Mouse (Mus musculus) forebrain, postnatal 0 days (tissue): ENCODE results near the gene Kifc1. TPM values are rescaled to one million over a fixed set of nuclear protein-coding genes. Genes with fewer than 3 reads are reported as not detected.
"Not testable (repeated sequence)": the region's sequence is repeated elsewhere in the genome, so short reads cannot be mapped to it uniquely, and the experiment has no call there.

ENCODE experiments used
- ATAC-seq: fragments of 200-750 bp; cut with Nextera tagmentation; 2 replicates; pipeline ENCODE4 v1.8.0; 2017; ENCODE audit warnings: mild to moderate bottlenecking, moderate library complexity
- DNase-seq: peaks from one replicate; pipeline ENCODE4 v3.0.0-alpha.2; 2015
- H3K27ac ChIP-seq: fragments of 300-500 bp; sonication (generic); 2 replicates; pipeline ENCODE4 v1.5.1; 2014; ENCODE audit warnings: low read depth, mild to moderate bottlenecking, antibody characterized with exemption, low read length, moderate library complexity, mixed read lengths
- H3K27me3 ChIP-seq: fragments of 300-500 bp; sonication (generic); 2 replicates; pipeline ENCODE4 v1.6.1; 2014; ENCODE audit warnings: mild to moderate bottlenecking, low read length, mixed read lengths; ENCODE audit not compliant: insufficient read depth
- H3K36me3 ChIP-seq: fragments of 300-500 bp; sonication (generic); 2 replicates; pipeline ENCODE4 v1.6.1; 2014; ENCODE audit warnings: mild to moderate bottlenecking, moderate library complexity; ENCODE audit not compliant: insufficient read depth
- H3K4me1 ChIP-seq: fragments of 300-500 bp; sonication (generic); 2 replicates; pipeline ENCODE4 v1.6.1; 2014; ENCODE audit warnings: antibody characterized with exemption; ENCODE audit not compliant: insufficient read depth
- H3K4me2 ChIP-seq: fragments of 300-500 bp; sonication (generic); 2 replicates; pipeline ENCODE4 v1.6.1; 2014; ENCODE audit warnings: low read depth, mild to moderate bottlenecking, moderate library complexity
- H3K4me3 ChIP-seq: fragments of 300-500 bp; sonication (generic); 2 replicates; pipeline ENCODE4 v1.5.1; 2014; ENCODE audit warnings: low read depth, low read length, mixed read lengths
- H3K9ac ChIP-seq: fragments of 300-500 bp; sonication (generic); 2 replicates; pipeline ENCODE4 v1.6.1; 2014; ENCODE audit warnings: mild to moderate bottlenecking
- H3K9me3 ChIP-seq: fragments of 300-500 bp; sonication (generic); 2 replicates; pipeline ENCODE4 v1.6.1; 2016; ENCODE audit warnings: low read length
- CTCF ChIP-seq: sonication (generic); IDR thresholded peaks from 2 replicates; pipeline ENCODE4 v1.5.1; 2016; ENCODE audit warnings: antibody characterized with exemption, control low read depth, low read depth
- WGBS: fragments of 180-500 bp; shearing (Covaris S2); extraction: QIAGEN DNeasy Blood & Tissue Kit; methylation state at CpG from one replicate; pipeline ENCODE4 v1.1.7; 2014; 5-methylcytosine and 5-hydroxymethylcytosine counted together
- polyA plus RNA-seq: library from polyadenylated mRNA; unstranded; fragments of >200 nt; fragmentation: Nextera tagmentation; extraction: Ambion mirVana; gene quantifications from 2 replicates; pipeline ENCODE4 v1.2.1, GENCODE M21; 2015
- total RNA-seq: library from RNA; depleted of rRNA; stranded (reverse); fragments of >200 nt; gene quantifications from 2 replicates; pipeline ENCODE4 v1.2.3, GENCODE M21; 2014

Gene Kifc1
- total and polyA plus RNA-seq, 2 experiments from 2014 or later = 1.3 to 4.7 TPM

DNA sequence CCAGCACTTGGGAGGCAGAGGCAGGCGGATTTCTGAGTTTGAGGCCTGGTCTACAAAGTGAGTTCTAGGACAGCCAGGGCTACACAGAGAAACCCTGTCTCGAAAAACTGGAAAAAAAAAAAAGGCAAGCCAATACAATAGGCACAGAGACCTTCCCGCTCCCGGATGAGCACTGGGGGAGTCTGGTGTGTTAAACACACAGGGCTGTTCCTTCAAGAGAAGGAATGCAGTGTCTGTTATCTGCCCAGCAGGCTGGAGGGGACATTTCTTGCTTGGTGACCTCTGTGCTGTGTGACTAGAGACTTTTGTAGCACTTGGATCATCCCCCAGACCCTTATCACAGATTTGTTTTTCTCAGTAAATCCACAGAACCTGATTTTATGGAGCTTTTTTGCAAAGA is 11.2 kb upstream of the Kifc1 start:
- TF ChIP-seq CTCF = no peak
- Histone ChIP-seq H3K4me3 (no peak overlapping the region), H3K4me1 (no peaks in the 10 kb centered on the region), H3K36me3 (no peaks in the 10 kb centered on the region), H3K9ac (no peak overlapping the region), H3K9me3 (no peaks in the 10 kb centered on the region), H3K27ac (no peak overlapping the region), H3K4me2 (no peak overlapping the region), H3K27me3 (no peaks in the 10 kb centered on the region)
- no peak for ATAC-seq
- no peak for DNase-seq
- WGBS = 71% methylated on average over 4 of the region's 4 CpGs

DNA sequence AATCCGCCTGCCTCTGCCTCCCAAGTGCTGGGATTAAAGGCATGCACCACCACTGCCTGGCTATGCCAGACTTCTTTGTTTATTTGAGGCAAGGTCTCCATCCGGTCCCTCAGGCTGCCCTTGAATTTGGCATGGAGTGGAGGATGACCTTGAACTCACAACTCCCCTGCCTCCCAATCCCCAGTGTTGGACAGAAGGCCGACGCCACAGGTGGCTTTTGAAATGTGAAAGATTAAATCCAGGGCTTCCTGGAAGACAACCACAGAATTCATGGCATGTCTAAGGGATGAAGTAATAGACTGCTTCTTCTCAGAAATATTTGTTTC is 10.5 kb upstream of the Kifc1 start:
- 84% methylated on average over 4 of the region's 4 CpGs for WGBS

DNA sequence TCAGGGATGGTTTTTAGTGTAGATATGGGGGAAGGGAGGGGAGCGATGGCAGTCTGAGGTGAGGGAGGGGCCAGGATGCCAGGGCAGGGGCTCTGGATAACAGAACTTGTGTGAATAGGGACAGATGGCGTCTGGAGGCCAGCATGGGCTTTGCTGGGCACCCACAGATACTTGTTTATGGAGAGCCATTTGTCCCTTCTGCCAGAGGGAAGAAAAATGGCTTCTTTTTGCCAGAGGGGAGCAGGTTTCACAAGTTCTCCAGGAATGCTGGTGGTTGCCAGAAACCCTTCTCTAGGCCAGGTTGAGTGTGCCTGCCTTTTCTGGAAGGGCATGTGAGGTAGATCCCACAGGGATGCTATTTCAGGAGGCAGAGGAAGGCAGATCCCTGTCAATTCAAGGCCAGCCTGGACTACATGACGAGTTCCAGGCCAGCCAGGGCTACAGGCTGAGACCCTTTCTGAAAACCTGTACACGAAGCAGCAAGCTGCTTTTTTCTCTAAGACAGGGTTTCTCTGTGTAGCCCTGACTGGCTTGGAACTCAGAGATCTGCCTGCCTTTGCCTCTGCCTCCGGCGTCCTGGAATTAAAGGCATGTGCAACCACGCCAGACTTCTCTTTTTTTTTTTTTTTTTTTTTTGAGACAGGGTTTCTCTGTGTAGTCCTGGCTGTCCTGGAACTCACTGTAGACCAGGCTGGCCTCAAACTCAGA is 10.0 kb upstream of the Kifc1 start:
- 71% methylated on average over 7 of the region's 7 CpGs for WGBS
- DNase-seq = no peak

More for the DNA sequence above, 10.5 kb upstream of the Kifc1 start:
- DNase-seq = no peak
- ATAC-seq = no peak
- no peak overlapping the region for H3K4me2 ChIP-seq
- H3K27me3 ChIP-seq = no peaks in the 10 kb centered on the region
- TF ChIP-seq CTCF = no peak
- H3K4me1 ChIP-seq = no peaks in the 10 kb centered on the region
- no peak overlapping the region for H3K4me3 ChIP-seq
- H3K27ac ChIP-seq = no peak overlapping the region
- H3K36me3 ChIP-seq = no peaks in the 10 kb centered on the region
- H3K9ac ChIP-seq = no peak overlapping the region
- H3K9me3 ChIP-seq = no peaks in the 10 kb centered on the region

DNA sequence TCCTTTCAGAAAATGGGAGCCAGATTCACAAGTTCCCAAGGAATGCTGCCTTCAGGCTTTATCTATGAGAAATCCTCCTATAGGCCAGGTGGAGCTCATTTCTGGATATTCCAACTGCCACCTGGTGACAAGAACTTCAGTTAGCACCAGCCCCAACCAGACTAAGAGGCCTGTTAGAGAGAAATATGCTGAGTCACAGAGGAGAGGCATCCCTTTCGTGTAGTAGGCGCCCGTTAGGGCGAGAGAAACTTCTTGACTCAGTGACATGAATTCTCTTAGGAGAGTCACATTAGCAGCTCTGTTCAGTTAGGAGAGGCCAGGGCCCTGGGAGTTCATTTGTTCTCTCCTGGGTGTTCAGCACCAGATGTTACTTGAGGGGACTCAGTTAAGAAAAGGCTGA is 9.2 kb upstream of the Kifc1 start:
- DNase-seq (no peak), ATAC-seq (no peak)
- H3K9me3 ChIP-seq = no peaks in the 10 kb centered on the region
- no peak overlapping the region for H3K4me3 ChIP-seq
- no peak overlapping the region for H3K9ac ChIP-seq
- H3K27ac ChIP-seq = no peak overlapping the region
- H3K4me1 ChIP-seq = no peaks in the 10 kb centered on the region
- no peak for TF ChIP-seq CTCF
- no peaks in the 10 kb centered on the region for H3K36me3 ChIP-seq
- WGBS = 78% methylated on average over 4 of the region's 4 CpGs
- no peaks in the 10 kb centered on the region for H3K27me3 ChIP-seq
- H3K4me2 ChIP-seq = no peak overlapping the region

More for the DNA sequence above, 10.0 kb upstream of the Kifc1 start:
- no peaks in the 10 kb centered on the region for H3K4me1 ChIP-seq
- H3K4me3 ChIP-seq = no peak overlapping the region
- H3K27ac ChIP-seq = no peak overlapping the region
- no peaks in the 10 kb centered on the region for H3K36me3 ChIP-seq
- H3K9me3 ChIP-seq = no peaks in the 10 kb centered on the region
- no peak overlapping the region for H3K9ac ChIP-seq
- ATAC-seq = no peak
- no peak for TF ChIP-seq CTCF
- H3K27me3 ChIP-seq = no peaks in the 10 kb centered on the region
- no peak overlapping the region for H3K4me2 ChIP-seq

DNA sequence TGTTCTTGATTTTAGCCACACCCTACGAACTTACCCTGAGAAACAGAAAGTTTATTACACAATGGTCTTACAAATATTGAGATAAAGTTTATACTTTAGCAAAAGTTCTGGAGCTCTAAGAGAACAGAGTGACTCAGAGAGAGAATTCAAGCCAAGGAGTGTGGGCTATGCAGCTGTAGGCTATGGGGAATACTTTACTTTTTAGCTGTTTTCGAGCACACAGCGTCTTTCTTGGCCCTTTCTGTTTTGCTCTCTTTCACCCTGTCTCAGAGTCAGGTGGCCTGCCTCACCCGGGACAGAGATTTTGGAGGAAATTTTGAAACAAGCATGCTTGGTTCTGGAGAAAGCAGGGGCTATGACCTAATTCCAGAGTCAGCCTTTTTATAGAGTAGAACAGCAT is 7.7 kb upstream of the Kifc1 start:
- H3K36me3 ChIP-seq, H3K4me2 ChIP-seq, H3K9ac ChIP-seq, H3K27me3 ChIP-seq, H3K4me3 ChIP-seq, ATAC-seq, DNase-seq, H3K9me3 ChIP-seq, H3K27ac ChIP-seq, H3K4me1 ChIP-seq: not testable (repeated sequence)
- WGBS = 89% methylated on average over 4 of the region's 4 CpGs

DNA sequence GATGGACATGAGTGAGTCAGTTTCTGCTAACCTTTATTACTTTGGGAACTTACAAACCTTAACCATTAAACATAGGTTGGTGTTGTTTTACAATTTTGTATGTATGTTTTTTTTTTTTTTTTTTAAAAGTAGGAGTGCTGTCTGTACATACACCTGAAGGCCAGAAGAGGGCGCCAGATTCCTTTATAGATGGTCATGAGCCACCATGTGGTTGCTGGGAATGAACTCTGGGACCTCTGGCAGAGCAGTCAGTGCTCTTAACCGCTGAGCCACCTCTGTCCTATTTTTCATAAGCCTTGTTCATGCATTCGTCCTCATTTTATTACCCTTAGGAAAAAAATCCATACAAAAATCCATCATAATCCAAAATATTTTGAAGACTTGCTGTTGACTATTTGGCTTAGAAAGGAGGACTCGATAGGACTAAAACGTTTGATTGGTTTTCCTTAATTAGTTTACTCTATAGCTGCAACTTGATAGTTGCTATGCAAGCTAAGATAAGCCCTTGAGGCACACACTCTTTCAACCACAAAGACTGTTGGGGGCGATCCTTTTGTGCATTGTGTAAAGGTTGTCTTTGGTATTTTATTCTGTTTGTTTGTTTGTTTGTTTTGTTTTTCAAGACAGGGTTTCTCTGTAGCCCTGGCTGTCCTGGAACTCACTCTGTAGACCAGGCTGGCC is 6.8 kb upstream of the Kifc1 start:
- no peak overlapping the region for H3K9ac ChIP-seq
- no peaks in the 10 kb centered on the region for H3K36me3 ChIP-seq
- peak; percentile 57 for DNase-seq
- no peak overlapping the region for H3K27ac ChIP-seq
- H3K4me2 ChIP-seq = no peak overlapping the region
- WGBS = 43% methylated on average over 6 of the region's 6 CpGs
- H3K9me3 ChIP-seq = no peaks in the 10 kb centered on the region
- no peaks in the 10 kb centered on the region for H3K27me3 ChIP-seq
- TF ChIP-seq CTCF = peak; percentile 62
- no peaks in the 10 kb centered on the region for H3K4me1 ChIP-seq
- H3K4me3 ChIP-seq = no peak overlapping the region
- no peak for ATAC-seq

DNA sequence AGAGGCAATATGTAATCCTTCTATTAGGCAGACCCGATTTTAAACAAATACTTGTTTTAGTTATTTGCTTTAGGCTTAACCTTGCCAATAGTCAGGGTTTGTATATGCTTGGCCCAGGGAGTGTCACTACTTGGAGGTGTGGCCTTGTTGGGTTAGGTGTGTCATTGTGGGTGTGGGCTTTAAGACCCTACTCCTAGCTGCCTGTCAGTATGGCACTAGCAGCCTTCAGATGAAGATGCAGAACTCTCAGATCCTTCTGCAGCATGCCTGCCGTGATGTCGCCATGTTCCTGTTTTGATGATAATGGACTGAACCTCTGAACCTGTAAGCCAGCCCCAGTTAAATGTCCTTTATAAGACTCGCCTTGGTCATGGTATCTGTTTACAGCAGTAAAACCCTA is 2.5 kb upstream of the Kifc1 start:
- H3K9ac ChIP-seq, DNase-seq, ATAC-seq, H3K27ac ChIP-seq, H3K36me3 ChIP-seq, H3K4me2 ChIP-seq, H3K9me3 ChIP-seq, H3K27me3 ChIP-seq, H3K4me1 ChIP-seq, H3K4me3 ChIP-seq: not testable (repeated sequence)
- 83% methylated on average over 4 of the region's 4 CpGs for WGBS
